Mouse (Mus musculus) MN1 (cell line): ENCODE data around the gene Grasp.
A peak's percentile ranks its signal among the peaks of the same experiment; 100 is the strongest.

Experiments used
- DNase-seq: peaks from one replicate; pipeline ENCODE4 v3.0.0-alpha.2; 2016; ENCODE audit warnings: low spot score

Grasp gene

GRCm38 (mm10) chr15:101194951-101195823 is 28.8 kb upstream of the Grasp start:
- DNase-seq, result no peak

GRCm38 (mm10) chr15:101196079-101196795 is 27.8 kb upstream of the Grasp start:
- no peak for DNase-seq

DNA sequence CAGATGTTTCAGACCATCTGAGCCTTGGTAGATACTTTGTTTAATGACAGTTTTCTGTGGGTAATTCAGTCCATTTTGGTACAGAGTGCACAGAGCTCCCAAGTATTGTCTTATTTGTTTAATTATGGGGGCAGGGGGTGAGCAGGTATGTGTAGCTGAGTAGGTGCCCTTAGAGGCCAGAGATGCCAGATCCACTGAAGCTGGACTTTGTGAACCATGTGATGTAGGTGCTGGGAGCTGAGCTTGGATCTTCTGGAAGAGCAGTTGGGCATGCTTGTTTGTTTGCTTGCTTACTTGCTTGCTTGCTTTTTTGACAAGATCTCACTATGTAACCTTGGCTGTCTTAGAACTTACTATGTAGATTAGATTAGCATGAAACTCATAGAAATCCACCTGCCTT is 27.0 kb upstream of the Grasp start:
- no peak for DNase-seq

DNA sequence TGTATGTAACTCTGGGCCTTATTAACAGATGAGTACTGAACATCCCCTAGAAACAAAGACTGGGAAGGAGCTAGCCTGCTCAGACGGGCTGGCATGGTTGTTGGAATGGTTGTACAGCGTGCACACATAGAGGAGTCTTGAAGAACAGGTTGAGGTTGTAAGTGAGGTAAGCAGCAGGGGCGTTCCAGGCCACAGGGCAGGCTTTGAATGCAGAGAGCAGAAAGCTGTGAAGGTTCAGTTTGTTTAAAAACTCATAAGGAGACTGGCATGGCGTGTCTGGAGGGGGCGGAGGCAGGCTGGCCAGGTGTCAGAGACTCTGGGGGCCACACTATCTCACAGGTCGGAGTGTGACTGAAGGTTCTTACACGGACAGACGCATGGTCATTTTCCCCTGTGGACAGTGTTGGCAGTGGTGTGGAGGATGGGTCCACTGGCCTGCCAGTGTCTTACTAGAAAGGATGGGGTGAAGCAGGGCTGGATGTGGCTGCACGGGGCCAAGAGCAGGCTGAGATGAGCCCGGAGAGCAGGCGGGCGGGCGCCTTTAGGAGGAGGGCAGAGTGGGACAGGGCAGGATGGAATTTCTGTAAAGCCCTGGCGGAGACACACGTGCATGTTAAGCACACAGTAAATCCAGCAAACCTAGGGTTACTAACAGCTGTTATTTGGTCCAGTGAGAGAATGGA is 26.4 kb upstream of the Grasp start:
- DNase-seq, result no peak

DNA sequence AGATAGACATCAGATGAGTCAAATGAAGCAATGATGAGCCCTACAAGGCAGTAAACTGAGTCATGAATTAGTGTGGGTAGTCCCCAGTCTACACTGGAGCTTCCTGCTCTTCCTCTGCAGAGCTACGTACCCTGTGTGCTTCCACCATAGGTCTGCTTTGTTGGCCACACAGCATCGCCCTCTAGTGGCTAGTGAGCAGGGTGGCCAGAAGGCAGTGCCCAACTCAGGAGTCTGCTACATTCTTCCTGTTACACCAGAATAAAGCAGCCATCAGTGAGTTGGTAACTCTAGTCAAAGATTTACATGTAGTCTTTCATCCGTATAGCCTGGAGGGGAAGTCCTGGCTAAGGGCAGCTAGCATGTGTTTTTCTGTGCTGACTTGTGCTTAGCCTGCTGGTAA is 25.8 kb upstream of the Grasp start:
- peak; percentile 86 for DNase-seq

GRCm38 (mm10) chr15:101198850-101199249 is 25.1 kb upstream of the Grasp start:
- DNase-seq, result no peak

- no peak for DNase-seq
These were observed 23.2 kb upstream of the Grasp start for GRCm38 (mm10) chr15:101200777-101201295.

- no peak for DNase-seq
These were observed 22.6 kb upstream of the Grasp start for GRCm38 (mm10) chr15:101201414-101201813.

- no peak for DNase-seq
These were observed 20.3 kb upstream of the Grasp start for GRCm38 (mm10) chr15:101203673-101204072.

DNA sequence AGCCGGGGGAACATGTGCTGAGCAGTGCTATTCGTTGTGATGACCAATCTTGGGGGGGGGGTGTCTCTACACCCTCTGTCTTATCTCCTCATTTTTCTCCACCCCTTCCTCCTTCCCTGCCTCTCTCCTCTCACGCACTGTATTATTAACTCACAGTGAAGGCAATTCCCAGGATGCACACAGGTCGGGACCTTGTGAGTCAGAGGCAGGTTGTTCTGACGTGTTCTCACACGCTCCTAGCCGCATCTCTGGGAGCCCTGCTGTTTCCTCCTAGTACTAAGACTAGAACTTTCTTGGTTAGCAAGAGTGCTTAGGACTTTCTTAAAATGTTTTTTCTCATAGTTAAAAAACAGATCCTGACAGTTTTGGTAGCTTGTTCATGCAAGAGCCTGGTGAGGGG is 19.2 kb upstream of the Grasp start:
- no peak for DNase-seq

DNA sequence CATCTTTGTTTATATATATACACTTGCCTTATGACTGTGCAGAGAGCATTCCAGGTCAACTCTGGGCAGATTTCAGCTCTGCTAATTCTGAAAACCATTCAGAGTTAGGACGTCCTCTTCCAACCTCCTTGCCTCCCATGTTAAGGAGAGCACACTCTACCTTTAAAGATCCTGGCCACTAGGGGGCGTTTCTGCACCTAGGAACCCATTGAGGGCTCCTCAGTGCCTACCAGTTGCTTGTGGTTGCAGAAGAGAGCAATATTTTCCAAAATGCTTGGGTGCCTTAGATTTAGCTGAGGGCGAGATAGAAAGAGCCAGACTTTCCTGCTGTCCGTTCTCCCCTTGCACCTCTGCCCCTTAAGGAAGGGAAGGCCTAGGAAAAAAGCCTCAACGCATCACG is 13.8 kb upstream of the Grasp start:
- peak; percentile 86 for DNase-seq

GRCm38 (mm10) chr15:101210998-101211613 is 12.9 kb upstream of the Grasp start:
- no peak for DNase-seq

- DNase-seq, result peak; percentile 80
These were observed 11.6 kb upstream of the Grasp start for GRCm38 (mm10) chr15:101212435-101212834.

- DNase-seq, result no peak
These were observed 8.9 kb upstream of the Grasp start for GRCm38 (mm10) chr15:101215136-101215535.

DNA sequence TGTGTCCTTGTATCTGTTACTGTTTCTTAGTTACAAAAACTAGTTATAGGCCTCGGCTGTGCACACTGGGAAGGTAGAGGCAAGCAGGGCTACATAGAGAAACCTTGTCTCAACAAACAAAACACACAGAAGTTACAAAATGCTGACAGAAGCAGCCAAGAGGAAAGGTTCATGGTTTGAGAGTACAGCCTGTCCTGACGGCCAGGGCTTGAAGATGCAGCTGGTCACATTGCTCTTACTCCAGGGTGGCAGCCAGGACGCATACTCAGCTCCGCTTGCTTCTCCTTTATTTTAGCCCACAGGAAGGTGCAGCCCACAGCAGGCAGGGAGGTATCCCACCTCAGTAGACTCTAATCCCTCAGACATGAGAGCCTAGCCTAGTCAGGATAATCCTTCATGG is 8.0 kb upstream of the Grasp start:
- DNase-seq, result no peak

DNA sequence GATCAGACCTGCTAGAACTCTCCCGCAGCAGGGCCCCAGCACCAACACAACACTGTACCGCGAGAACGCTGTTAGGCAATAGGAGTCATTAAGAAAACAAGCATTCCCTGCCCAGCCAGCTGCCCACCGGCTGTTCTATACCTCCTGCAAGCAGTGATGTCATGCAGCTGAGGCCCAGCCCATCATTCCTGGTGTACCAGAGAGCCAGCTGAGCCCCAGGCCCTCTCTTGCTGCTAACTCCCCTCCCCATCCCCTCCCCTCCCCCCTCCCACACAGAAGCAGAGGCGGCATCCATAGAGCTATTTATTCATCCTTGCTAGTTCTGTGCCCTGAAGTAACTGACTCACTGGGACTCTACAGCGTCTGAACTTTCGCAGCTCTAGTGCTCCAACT is 3.1 kb upstream of the Grasp start:
- DNase-seq, result peak; percentile 46

DNA sequence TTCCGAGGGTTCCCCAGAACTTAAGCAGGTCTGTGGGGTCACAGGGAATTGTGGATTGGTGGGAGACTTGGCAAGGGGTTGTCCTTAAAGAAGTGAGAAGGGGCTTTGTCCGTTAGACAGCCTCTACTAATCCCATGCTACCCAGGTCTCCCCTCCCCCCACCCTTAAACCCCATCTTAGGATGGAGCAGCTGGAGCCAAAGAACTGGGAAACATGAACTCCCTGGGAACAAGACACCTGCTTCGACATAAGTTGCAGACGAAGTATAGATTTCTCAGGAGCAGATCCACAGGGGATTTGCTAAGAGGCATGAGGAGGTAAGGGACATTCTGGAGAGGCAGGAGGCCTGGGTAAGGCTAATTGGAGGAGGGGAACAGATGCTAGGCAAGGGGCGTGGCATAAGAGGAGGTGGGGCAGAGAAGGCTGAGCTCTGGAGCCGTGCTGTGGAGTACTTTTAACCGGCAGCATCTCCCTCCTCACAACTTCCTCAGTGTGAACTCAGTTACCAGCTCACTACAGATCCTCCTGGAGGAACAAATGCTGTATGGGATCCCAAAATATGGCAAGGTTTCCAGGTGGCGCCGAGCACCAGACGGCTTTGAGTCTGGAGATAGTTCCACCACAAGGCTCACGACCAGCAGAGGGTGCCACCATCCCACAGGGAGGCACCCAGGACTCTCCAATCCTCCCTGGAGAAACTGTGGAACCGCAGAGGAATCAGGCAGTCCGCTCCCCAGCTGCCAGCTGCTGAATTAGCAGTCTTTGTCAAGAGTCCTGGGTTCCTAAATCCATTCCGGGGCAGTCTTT is 2.5 kb upstream of the Grasp start:
- DNase-seq, result peak; percentile 96

GRCm38 (mm10) chr15:101222897-101223482 is 998 bp upstream of the Grasp start:
- no peak for DNase-seq

GRCm38 (mm10) chr15:101223596-101223995 is 392 bp upstream of the Grasp start:
- no peak for DNase-seq

DNA sequence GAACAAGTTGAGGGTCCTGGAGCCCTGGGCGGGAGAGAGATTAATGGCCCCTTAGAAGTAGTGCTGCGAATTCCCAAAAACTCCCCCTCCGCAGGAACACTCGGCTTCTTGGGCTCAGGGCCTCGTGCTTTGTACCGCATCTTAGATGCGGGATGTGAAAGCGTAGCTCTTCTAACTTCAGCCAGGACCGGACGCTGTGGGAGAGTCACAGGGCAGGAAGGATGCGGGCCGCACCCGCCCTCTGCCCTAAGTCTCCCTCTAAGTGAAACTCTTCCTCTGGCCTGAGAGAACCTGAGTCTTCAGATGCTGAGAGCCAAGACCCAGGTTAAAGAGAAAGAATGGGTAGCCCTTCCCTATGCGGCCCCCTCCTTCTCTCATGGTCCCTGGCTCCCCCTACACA is 989 bp downstream of the Grasp start:
- DNase-seq, result no peak

GRCm38 (mm10) chr15:101227971-101228370 is 4.0 kb downstream of the Grasp start:
- DNase-seq, result peak; percentile 71
